Mouse (Mus musculus) regulatory T cell (primary cell): ENCODE measurements at regions not wholly inside any gene's neighbourhood (a gene's known extent, or its start where the extent isn't known, plus 50 kb on each side); places are given as distances from the start of the nearest gene placed in this dataset.

ENCODE experiments used
- in situ Hi-C: fragments of 300-600 bp; cut with MboI, MseI; formaldehyde crosslinking; loops from one replicate; pipeline ENCODE4 v1.15.1; 2025; ENCODE audit warnings: high pct_unique_total_duplicates

DNA sequence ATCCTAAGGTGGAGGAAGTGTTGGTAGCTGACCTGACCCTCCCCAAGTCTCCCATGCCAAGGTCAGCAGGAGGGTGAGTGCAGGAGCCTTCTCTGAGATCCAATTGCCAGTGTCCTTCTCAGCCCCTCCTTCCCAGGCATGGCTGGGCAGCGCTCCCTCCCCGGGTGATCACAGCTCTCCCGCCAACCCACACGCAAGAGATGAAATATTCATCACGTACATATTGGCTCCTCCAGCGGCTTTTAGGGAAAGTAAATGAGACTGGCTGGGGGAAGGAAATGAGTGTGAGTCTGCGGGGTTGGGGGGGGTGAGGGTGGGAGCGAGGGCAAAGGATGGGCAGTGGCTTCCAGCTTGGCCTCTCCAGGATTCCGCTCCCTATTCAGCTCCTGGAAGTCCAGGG lies 113.0 kb upstream of the Lhx1 start:
- in situ Hi-C loops: no loop called here

DNA sequence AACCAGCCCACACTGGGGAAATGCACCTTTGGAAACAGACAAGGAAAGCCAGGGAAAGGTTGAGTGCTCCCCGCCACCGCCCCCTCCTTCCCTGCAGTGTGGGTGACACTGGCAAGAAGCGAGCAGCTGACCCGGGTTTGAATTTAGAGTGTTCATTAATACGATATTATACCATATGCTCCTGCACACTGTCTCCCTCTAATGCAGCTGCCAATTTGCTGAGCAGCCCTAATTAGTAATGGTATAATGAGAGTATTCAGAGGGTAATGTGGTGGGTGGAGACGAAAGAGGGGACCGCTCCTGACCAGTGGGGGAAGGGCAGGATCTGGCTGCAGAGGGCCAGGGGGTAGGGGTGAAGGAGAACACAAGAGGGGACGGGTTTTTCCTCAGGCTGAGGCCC lies 111.9 kb upstream of the Lhx1 start:
- in situ Hi-C loops: no loop called here

DNA sequence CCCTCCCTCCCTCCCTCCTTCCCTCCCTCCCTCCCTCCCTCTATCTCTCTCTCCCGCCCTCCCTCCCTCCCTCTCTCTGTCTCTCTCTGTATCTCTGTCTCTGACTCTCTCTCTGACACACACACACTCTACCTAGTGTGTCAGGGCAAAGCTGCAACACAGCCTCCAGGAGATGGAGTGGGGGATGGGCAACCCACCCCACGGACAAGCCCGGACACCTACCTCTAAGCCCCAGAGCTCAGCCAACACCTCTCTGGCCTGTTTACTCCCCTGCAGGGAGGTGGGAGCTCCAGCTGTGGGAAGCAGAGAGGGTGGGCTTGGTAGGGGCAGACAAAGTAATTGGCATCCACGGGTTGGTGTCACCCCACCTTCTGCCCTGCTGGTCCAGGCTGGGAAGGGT lies 109.7 kb upstream of the Lhx1 start:
- in situ Hi-C loops: no loop called here

DNA sequence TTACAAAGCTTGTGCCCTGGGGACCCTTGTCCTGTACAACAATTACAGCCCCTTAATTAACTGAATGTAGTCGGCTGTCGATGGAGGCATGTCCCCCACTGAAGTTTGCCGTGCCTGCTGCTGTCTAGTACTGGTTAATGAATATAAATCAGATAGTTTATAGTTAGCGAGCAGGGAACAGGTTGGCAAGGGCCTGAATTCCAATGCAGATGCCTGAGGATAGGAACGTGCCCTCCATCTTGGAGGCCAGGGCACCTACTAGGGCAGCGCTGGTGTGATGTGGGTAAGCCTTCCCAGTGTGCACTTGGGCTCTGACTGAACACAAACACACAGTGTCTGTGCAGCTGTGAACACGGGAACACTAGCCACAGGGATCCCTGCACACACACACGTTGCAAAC lies 108.0 kb upstream of the Lhx1 start:
- in situ Hi-C loops: no loop called here

DNA sequence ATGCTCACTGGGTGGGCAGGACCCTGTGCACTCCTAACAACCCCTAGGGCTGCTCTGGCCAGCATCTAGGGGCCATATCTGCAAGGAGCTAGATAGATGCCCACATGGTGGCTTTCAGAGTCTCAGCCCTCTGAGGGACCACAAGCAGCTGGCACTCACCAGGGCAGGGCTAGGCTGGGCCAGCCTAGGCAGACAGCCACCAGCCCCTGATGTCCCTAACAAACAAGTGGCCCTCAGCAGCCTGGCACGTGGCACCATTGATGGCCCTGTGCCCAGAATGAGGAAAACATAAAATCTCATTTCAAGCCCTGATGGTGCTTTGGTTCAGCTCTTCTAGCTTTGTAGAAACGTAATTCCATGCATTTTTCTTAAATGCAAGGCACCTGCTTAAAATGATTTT lies 102.8 kb upstream of the Lhx1 start:
- in situ Hi-C loops: no loop called here

DNA sequence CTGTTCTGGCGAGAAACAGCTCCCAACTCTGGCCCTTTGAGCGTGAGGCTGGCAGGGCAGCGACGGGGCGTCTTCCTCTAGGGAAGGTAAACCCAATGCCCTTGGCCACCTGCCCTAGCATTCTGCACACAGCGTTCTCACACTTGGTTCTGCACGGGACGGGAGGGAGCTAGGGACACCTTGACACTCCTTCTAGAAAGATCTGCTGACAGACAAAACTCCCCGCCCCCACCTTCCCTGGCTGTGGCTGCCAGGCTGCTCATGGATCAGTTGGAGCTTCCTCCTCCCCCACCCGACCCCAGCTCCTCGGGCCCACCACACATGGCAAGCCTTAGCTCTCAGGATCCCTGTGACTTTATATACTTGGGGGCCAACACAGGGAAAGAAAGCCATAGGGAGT lies 102.3 kb upstream of the Lhx1 start:
- in situ Hi-C loops: no loop called here

DNA sequence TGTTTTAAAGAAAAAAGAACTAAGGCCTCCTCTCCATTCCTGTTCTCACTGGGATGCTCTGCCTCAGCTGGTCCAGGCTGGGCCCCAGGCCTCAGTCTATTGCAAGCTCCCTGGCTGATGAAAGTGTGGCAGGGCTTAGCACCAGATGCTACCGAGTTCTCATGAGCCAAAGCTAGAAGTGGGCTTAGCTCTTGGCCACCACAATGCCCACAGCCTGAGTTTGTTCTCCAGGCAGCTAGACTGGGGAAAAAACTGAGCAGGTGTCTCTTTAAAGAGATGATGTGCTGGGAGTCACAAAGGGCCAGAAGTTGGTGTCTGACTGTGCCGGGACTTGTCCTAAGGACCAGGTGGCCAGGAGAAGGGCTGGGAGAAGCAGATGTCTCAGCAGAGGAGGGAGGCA lies 101.9 kb upstream of the Lhx1 start:
- in situ Hi-C loops: no loop called here

DNA sequence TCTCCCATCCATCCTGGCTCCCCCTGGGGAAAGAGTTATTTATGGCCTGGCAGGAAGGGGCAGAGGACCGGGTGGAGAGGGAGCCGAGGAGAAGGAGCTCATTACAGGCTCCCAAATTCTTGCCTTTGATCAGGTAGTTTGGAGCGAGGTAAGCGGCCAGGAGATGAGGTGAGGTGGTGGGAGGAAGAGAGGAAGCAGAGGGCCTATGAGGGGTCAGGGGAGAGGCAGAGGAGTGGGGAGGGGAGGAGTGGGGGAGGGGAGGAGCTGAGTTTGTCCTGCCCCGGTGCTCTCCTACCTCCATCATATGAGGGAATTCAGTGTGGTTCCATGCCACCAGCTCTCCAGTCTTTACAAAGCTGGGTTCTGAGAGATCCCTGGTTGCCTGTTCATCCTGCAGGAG lies 98.8 kb upstream of the Lhx1 start:
- in situ Hi-C loops: no loop called here

DNA sequence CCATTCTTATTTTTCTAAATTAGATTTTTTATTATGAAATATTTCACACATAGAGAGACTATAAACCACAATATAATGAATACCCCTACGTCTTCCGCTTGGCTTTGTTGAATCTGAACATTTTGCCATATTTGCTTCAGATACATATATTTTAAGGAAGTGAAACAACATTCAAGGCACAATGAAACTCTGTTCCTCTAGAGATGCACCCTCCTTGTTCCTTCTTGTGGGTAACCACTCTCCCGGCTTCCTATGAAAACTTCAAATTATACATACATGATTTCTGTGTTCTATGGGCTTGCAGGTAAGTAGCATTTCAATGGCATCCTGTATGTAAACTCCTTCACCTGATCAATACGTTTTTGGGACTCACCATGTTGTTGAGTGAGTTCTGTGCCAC lies 94.4 kb upstream of the Lhx1 start:
- in situ Hi-C loops: no loop called here

DNA sequence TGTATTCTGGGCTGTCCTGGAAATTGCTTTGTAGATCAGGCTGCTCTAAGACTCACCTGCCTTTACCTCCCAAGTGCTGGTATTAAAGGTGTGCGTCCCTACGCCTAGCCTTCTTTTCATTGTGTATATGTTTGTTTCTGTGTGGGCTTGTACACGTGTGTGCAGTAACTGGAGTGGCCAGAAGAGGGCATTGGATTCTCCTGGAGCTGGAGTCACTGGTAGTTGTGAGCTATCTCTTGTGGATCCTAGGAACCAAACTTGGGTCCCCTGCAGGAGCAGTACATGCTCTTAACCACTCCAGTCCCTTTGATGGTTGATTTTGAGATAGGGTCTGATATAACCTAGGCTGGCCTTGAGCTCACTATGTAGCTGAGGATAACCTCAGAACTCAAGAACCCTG lies 93.2 kb upstream of the Lhx1 start:
- in situ Hi-C loops: no loop called here

DNA sequence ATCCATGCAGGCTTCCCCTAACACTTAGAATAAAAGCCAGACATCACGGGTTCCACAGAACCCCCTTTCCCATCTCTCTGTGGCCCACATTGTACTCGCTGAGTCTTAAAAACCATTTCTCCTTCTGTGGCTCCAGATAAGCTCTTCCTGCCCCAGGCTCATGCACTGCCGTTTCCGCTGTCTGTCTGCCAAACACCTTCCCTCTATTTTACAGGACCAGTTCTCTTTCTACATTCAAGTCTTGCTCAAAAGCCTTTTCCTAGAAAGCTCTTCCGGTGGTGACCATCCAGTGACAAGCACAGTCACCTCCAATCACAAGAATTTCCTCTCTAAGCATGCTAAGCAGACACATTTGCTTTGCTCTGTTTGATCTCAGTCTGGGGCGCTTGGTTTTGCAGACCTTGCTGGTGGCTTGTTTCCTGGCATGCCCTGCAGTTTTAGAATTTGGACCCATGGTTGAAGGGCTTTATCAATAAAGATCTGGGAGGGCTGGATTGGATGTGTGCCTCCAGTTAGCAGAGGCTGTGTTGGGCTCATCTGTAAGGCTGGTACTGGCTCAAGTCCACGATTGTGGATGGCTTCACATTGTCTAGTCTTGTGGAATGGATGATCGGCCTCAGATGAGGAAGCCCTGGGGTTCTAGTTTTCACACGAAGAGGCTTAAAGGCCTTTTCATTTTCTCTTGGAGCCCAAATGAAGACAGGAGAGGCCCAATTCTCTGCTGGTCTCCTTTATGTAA lies 87.8 kb upstream of the Lhx1 start:
- in situ Hi-C loops: no loop called here

DNA sequence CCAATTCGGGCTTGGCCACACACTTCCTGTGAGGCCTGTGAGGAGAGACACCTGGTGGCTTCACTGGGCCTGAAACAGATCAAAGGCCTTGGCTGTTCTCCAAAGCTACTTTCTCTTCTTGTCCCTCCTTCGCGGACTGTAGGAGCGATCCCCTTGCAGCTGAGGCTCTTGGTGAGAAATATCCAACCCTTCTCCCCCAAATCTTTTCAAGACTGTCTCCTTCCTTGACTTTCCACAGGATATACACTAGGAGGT lies 86.2 kb upstream of the Lhx1 start:
- in situ Hi-C loops: no loop called here

DNA sequence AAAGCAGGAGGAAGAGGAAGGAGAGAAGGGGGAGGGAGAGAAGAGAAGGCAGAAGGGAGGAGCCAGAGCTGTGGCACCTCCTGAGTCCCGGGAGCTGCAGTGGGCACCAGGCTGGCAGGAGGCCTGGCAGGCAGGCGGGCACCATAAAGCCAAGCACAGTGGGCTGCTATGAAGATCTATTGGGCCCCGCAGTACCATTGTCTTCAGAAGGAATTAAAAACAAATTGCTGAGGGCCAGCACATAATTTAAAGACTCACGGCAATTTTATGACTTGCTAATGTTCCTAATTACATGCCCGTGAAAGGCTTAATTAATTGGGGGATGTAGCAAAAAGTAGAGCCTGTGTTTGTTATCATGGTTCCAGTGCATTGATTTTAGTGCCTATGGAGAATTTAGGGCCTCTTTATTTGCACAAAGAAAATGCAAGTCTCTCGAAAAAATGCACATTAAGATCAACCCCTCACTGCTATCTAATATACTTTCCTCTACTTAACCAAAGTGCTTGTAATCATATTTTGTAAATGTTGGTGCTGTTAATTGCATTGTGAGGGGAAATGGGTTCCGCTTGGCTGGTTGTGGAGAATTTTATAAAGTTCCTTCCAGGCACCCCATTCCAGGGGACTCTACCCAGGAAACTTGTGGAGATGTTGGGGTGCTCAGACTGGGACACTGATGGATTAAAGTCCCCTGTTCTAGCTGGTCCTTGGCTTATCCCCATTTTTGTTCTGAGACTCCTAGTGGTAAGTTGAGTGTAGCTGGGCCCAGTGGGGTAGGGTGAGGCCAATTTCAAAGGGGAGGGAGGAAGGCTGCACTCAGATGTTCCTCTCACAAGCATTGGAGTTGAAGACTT lies 85.7 kb upstream of the Lhx1 start:
- in situ Hi-C loops: no loop called here

DNA sequence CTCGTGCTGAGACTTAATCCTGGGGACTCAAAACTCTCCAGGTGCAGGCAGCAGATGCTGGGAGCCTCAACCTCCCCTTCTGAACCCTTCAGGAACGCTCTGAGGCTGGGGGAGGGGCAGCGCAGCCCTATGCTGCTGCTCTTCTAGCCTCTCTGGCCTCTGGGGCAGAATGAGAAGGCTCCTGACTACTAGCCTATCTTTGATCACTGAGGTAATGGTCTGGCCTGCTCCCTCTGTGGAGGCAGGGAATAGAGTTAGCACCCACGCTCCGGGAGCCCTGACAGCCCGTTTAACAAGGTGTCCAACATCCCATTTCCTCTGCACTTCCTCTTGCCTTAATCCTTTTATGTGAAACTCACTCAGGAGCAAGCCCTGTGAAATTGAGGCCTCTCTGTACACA lies 79.4 kb upstream of the Lhx1 start:
- in situ Hi-C loops: no loop called here

DNA sequence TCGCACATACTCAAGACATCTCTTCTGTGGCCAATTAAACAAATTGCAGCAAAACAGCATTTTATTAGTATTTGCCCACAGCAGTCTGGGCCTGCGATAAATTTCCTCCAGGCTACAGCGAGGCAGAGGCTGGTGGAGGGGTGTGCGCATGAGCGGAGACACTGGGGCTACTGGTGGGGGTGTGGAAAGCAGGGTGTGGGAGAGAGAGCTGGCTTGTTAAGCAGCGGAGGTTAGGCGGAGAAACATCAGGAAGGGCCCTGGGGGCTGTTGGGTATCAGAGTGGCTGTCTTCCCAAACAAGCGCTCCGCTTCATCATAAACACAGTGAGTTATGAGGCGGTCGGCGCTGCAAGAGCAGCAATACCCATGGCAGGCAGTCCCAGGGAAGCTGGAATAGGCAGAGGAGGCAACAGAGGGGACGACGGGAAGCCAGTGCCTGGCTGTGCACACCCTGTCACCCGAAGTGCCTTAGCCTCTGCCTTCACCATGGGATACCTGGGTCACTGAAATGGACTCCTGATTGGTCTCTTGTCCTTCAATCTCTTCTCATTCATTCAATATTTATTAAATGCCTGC lies 74.0 kb upstream of the Lhx1 start:
- in situ Hi-C loops: no loop called here

DNA sequence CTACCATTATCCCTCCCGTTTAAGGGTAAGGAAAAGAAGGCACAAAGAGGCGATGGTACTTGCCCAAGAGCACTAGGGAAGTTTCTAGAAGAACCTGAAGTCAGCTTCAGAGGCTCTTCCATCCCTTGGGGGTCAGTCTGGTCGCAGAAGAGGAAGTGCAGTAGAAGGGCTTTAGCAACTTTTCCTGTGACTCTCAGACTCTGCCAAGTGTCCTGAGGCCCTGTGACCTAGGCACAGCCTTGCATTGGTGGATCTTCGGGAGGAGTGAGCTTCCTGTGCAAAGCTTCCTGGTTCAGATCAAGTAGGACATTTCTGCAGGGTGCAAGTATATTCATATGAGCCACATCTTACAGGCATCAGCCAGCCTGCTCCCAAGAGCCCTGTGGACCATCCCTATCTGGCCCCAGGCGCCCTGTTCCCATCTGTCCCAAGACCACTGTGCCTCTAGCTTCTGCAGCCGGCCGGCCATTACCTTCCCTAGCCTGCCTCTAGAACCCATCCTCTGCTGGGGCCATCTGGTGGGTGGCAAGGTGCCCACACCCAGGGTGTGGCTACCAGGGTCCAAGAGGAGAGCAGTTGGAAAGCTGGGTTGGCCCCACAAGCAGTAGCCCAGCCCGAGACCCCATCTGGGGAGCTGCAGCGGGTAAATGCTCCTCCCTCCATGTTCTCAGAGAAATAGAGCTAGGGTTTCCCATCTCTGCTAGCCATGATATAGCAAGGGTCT lies 72.4 kb upstream of the Lhx1 start:
- in situ Hi-C loops: no loop called here

DNA sequence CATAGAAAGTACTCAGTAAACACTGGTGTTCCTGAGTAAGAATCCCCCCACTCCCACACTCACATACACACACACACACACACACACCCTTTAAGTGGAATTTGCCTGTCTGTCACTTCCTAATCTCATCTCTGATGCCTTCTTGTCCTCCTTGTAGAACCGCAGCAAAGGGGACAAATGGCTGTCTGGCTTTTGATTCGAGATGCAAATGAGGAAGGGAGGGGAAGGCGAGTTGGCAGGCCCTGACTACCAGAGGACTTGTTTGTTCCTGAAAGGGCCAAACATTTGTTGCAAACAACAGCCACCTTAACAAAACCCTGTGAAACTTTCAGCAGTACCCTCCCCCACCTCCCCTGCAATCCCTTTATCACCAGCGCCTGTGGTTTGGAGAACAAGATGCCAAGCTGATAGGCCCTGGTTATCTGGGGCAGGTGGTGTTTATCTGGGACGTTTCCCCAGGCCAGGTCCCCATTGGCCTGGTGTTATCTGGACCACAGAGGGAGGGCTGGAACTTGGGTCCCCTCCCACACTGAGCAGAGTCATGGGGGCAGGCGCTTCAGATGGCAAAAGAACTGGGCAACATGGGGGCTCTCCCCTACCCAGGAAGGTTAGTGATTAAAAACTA lies 67.5 kb upstream of the Lhx1 start:
- in situ Hi-C loops: no loop called here

DNA sequence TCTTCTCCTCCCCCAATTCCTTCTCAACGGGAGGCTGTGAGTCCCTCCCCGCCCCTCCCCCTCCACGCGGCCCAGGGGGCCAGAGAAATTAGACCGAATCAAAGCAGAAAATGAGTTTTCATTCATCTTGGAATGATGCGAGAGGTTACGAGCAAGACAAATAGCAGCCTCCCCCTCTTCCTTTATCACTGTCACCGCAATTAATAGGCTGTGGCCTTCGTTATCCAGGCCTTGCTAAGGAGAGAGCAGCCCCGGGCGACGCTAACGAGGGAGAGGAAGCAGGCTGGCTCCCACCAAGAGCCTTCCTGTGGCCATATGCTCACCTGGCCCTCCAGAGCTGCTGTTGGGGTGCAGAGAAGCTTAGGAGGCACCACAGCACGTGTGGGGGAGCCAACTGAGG lies 61.8 kb upstream of the Lhx1 start:
- in situ Hi-C loops: no loop called here

DNA sequence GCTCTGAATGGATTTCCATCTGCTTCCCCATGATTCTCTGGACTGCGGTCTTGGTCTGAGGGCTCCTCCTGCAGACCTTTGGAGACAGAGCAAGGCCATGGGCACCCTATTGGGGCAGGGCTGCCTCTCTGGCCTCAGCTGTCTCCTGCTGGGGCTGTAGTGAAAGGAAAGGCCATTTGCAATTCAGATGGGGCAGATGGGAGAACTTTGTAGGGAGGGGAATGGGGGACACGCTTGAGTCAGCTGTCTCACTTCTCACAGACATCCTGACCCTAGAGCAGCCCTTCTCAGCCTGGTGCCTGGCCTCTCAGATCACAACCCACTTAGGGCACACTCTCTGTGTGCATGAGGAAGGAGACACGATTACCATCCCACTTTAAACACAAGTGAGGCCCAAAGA lies 60.3 kb upstream of the Lhx1 start:
- in situ Hi-C loops: no loop called here

DNA sequence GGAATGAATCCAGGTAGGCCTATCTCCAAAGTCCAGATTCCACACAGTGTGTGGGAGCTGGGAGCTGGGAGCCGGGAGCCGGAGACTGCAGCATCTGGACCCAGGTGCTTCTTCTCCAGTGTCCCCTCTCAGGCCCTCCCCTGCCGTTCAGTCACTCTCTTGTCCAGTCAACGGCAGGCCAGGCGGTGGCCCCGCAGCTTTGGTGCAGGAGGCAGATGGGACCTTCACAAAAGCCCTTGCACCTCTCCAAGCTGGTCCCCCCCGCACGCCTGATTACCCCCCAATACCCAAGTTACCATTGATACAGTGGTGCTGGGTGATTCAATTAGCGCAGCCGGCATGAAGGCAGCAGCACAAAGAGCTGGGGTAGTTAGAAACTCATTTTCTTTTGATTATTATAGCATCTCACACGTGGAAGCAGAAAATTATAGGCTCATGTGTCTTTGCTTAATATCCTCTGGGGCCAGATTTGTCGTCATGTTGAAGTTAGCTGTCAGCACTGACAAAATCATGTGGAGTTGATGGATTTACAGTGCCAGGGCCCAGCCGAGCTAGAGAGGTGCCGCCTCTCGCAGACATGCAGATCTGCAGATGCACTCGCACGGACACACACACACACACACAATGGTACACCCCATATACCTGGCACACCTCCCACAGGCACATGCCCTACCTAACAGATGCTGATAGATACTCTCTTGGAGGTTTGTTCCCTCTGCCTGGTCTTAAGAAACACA lies 53.6 kb upstream of the Lhx1 start:
- in situ Hi-C loops: no loop called here
